Mouse (Mus musculus): ENCODE data around the gene Ccl1. TPM values are rescaled to one million over a fixed set of nuclear protein-coding genes. Genes with fewer than 3 reads are reported as not detected.

The Ccl1 gene
- polyA plus RNA-seq (2012; rRNA removed) = not detected in 2 replicates

- DNase-seq (ENCODE audit: low read depth) = no peak
These were observed at the start of gene Ccl1 for GRCm38 (mm10) chr11:82305590-82305989. Gene Ccl1 (minus strand): TSS chr11:82305690.

GRCm38 (mm10) chr11:82351039-82351438, 45.5 kb upstream of the Ccl1 start:
- no peak for DNase-seq (ENCODE audit: low read depth)

- no peak for DNase-seq (ENCODE audit: low read depth)
These were observed 35.4 kb upstream of the Ccl1 start for GRCm38 (mm10) chr11:82340900-82341299.

GRCm38 (mm10) chr11:82340416-82340815, 34.9 kb upstream of the Ccl1 start:
- DNase-seq (ENCODE audit: low read depth) = no peak

- no peak for DNase-seq (ENCODE audit: low read depth)
These were observed 34.5 kb upstream of the Ccl1 start for GRCm38 (mm10) chr11:82339921-82340401.

GRCm38 (mm10) chr11:82313153-82313552, 7.7 kb upstream of the Ccl1 start:
- DNase-seq (ENCODE audit: low read depth) = no peak

- no peak for DNase-seq (ENCODE audit: low read depth)
These were observed 5.0 kb upstream of the Ccl1 start for GRCm38 (mm10) chr11:82310336-82311045.

- DNase-seq (ENCODE audit: low read depth) = no peak
These were observed 7.6 kb downstream of the Ccl1 start for GRCm38 (mm10) chr11:82297895-82298294.

GRCm38 (mm10) chr11:82290841-82291240, 14.6 kb downstream of the Ccl1 start:
- no peak for DNase-seq (ENCODE audit: low read depth)

GRCm38 (mm10) chr11:82274149-82274812, 31.2 kb downstream of the Ccl1 start:
- no peak for DNase-seq (ENCODE audit: low read depth)

GRCm38 (mm10) chr11:82259131-82259530, 46.4 kb downstream of the Ccl1 start:
- no peak for DNase-seq (ENCODE audit: low read depth)

GRCm38 (mm10) chr11:82255601-82256000, 49.9 kb downstream of the Ccl1 start:
- no peak for DNase-seq (ENCODE audit: low read depth)

- no peak for DNase-seq (ENCODE audit: low read depth)
These were observed 52.1 kb downstream of the Ccl1 start for GRCm38 (mm10) chr11:82253421-82253820.

GRCm38 (mm10) chr11:82251251-82251650, 54.2 kb downstream of the Ccl1 start:
- no peak for DNase-seq (ENCODE audit: low read depth)

GRCm38 (mm10) chr11:82249945-82250344, 55.5 kb downstream of the Ccl1 start:
- DNase-seq (ENCODE audit: low read depth) = no peak

- DNase-seq (ENCODE audit: low read depth) = no peak
These were observed 68.1 kb downstream of the Ccl1 start for GRCm38 (mm10) chr11:82237439-82237838.

- no peak for DNase-seq (ENCODE audit: low read depth)
These were observed 69.8 kb downstream of the Ccl1 start for GRCm38 (mm10) chr11:82235551-82236207.

- no peak for DNase-seq (ENCODE audit: low read depth)
These were observed 71.5 kb downstream of the Ccl1 start for GRCm38 (mm10) chr11:82233991-82234390.

- no peak for DNase-seq (ENCODE audit: low read depth)
These were observed 78.5 kb downstream of the Ccl1 start for GRCm38 (mm10) chr11:82226976-82227375.

- DNase-seq (ENCODE audit: low read depth) = no peak
These were observed 79.6 kb downstream of the Ccl1 start for GRCm38 (mm10) chr11:82225936-82226335.

- no peak for DNase-seq (ENCODE audit: low read depth)
These were observed 89.0 kb downstream of the Ccl1 start for GRCm38 (mm10) chr11:82216531-82216930.

- no peak for DNase-seq (ENCODE audit: low read depth)
These were observed 91.1 kb downstream of the Ccl1 start for GRCm38 (mm10) chr11:82214405-82214804.

Data from gonadal fat pad, adult 2 months (tissue).